Mouse (Mus musculus) kidney, postnatal 0 days (tissue): Measurements from ENCODE around the gene Pdik1l. TPM values are rescaled to one million over a fixed set of nuclear protein-coding genes. Genes with fewer than 3 reads are reported as not detected.
A peak's percentile ranks its signal among the peaks of the same experiment; 100 is the strongest.

Experiments used
- ATAC-seq: fragments of 200-750 bp; cut with Nextera tagmentation; replicated peaks from 2 replicates; pipeline ENCODE4 v1.8.0; 2017; ENCODE audit warnings: low read depth, moderate number of reproducible peaks, moderate TSS enrichment, moderate library complexity; ENCODE audit not compliant: low FRiP score
- DNase-seq: peaks from one replicate; pipeline ENCODE4 v3.0.0-alpha.2; 2016; ENCODE audit warnings: low spot score
- H3K27ac ChIP-seq: fragments of 300-500 bp; sonication (generic); 2 replicates; pipeline ENCODE4 v1.5.1; 2014; ENCODE audit warnings: mild to moderate bottlenecking
- H3K27me3 ChIP-seq: fragments of 300-500 bp; sonication (generic); 2 replicates; pipeline ENCODE4 v1.6.1; 2014; ENCODE audit warnings: low read length, mixed read lengths; ENCODE audit not compliant: insufficient read depth
- H3K36me3 ChIP-seq: fragments of 300-500 bp; sonication (generic); 2 replicates; pipeline ENCODE4 v1.6.1; 2014; ENCODE audit warnings: low read length, mixed read lengths; ENCODE audit not compliant: insufficient read depth
- H3K4me1 ChIP-seq: fragments of 300-500 bp; sonication (generic); replicated peaks from 2 replicates; pipeline ENCODE4 v1.6.1; 2014; ENCODE audit warnings: antibody characterized with exemption, low read length, mixed read lengths; ENCODE audit not compliant: insufficient read depth
- H3K4me2 ChIP-seq: fragments of 300-500 bp; sonication (generic); 2 replicates; pipeline ENCODE4 v1.6.1; 2014; ENCODE audit warnings: mild to moderate bottlenecking, low read length, moderate library complexity, mixed read lengths
- H3K4me3 ChIP-seq: fragments of 300-500 bp; sonication (generic); replicated peaks from 2 replicates; pipeline ENCODE4 v1.5.1; 2014; ENCODE audit warnings: low read depth, low read length
- H3K9ac ChIP-seq: fragments of 300-500 bp; sonication (generic); 2 replicates; pipeline ENCODE4 v1.6.1; 2014; ENCODE audit warnings: low read depth, low read length
- H3K9me3 ChIP-seq: fragments of 300-500 bp; sonication (generic); replicated peaks from 2 replicates; pipeline ENCODE4 v1.6.1; 2016; ENCODE audit warnings: low read length, inconsistent platforms, mixed read lengths
- CTCF ChIP-seq: IDR thresholded peaks from 2 replicates; pipeline ENCODE4 v1.5.1; 2016; ENCODE audit warnings: antibody characterized with exemption, low read depth, mild to moderate bottlenecking, moderate library complexity
- WGBS: fragments of 180-500 bp; shearing (Covaris S2); extraction: QIAGEN DNeasy Blood & Tissue Kit; methylation state at CpG from one replicate; pipeline ENCODE4 v1.1.7; 2014; 5-methylcytosine and 5-hydroxymethylcytosine counted together
- polyA plus RNA-seq: library from polyadenylated mRNA; unstranded; fragments of >200 nt; fragmentation: Nextera tagmentation; extraction: Ambion mirVana; gene quantifications from 2 replicates; pipeline ENCODE4 v1.2.1, GENCODE M21; 2015

Gene Pdik1l
- polyA plus RNA-seq, 1 experiment from 2014 or later: 12.5 TPM

GRCm38 (mm10) chr4:134257198-134258009 is 30.3 kb downstream of the Pdik1l start:
- ATAC-seq (no peak), DNase-seq (peak; percentile 10)
- peaks cover 24% of the 10 kb centered on the region for H3K4me1 ChIP-seq
- peaks cover 7% of the 10 kb centered on the region for H3K27me3 ChIP-seq
- H3K9ac ChIP-seq: no peak overlapping the region
- H3K36me3 ChIP-seq: no peaks in the 10 kb centered on the region
- no peak for TF ChIP-seq CTCF
- H3K9me3 ChIP-seq: no peaks in the 10 kb centered on the region
- H3K4me2 ChIP-seq: 0 out of 2 replicates have a peak overlapping the region, but pooled peaks have one; percentile 11
- WGBS: 31% methylated on average over 11 of the region's 11 CpGs
- H3K4me3 ChIP-seq: no peak overlapping the region
- peak overlapping the region; percentile 47 for H3K27ac ChIP-seq

GRCm38 (mm10) chr4:134256407-134257197 is 31.1 kb downstream of the Pdik1l start:
- peaks cover 15% of the 10 kb centered on the region for H3K27me3 ChIP-seq
- peak overlapping the region; percentile 11; the same call in 1 of the 2 replicates for H3K4me2 ChIP-seq
- H3K27ac ChIP-seq: peak overlapping the region; percentile 47
- 0 out of 2 replicates have a peak, but pooled peaks have one; percentile 30 for ATAC-seq
- no peaks in the 10 kb centered on the region for H3K36me3 ChIP-seq
- no peaks in the 10 kb centered on the region for H3K9me3 ChIP-seq
- H3K4me3 ChIP-seq: no peak overlapping the region
- DNase-seq: peak; percentile 59
- 21% methylated on average over 19 of the region's 19 CpGs for WGBS
- no peak for TF ChIP-seq CTCF
- H3K4me1 ChIP-seq: peaks cover 30% of the 10 kb centered on the region
- H3K9ac ChIP-seq: no peak overlapping the region

DNA sequence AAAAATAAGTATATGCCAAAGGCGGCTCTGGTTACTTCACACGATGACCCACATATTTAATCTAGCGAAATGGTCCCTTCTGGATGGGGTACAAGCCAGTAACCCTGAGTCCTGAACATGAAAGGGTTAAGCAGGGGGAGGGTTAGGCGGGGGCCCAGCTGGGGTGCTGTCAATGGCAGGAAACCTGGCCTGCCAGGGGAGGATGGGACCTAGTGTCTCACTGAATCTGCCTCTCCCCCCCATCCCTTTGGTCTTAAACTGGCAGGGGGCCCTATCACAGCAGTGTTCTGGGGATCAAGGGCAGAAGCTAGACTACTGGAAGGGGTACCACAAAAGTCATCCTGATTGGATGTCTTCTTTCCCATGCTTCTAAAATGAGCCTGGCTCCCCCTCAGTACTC is 31.8 kb downstream of the Pdik1l start:
- ATAC-seq (no peak), DNase-seq (peak; percentile 14)
- Histone ChIP-seq H3K27ac (no peak overlapping the region; the same call in 1 of the 2 replicates), H3K27me3 (peaks cover 22% of the 10 kb centered on the region), H3K9ac (no peak overlapping the region), H3K36me3 (no peaks in the 10 kb centered on the region), H3K4me1 (peaks cover 37% of the 10 kb centered on the region), H3K4me2 (no peak overlapping the region), H3K4me3 (no peak overlapping the region), H3K9me3 (no peaks in the 10 kb centered on the region)
- TF ChIP-seq CTCF: no peak
- 34% methylated on average over 4 of the region's 4 CpGs for WGBS

DNA sequence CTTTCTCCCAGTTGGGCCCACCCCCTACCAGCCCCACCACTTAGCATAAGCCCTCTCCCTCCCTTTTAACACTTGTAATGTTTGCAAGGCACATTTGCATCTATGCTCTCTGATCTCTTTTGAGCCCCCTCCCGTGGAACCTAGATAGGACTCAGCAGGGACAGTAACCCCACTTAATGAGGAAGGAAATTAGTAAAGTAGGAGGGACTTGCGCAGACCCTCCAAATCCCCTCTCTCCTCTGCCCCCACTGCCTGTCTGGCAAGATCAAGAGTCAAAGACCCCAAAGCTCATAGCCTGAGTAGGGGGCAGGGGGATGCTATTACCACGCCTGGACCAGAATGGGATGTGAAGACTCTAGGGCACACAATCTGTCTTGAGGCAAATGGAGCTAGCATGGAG is 32.9 kb downstream of the Pdik1l start:
- DNase-seq (no peak), ATAC-seq (no peak)
- TF ChIP-seq CTCF: no peak
- Histone ChIP-seq H3K4me3 (no peak overlapping the region), H3K9me3 (no peaks in the 10 kb centered on the region), H3K27ac (no peak overlapping the region), H3K9ac (no peak overlapping the region), H3K4me2 (no peak overlapping the region), H3K4me1 (peaks cover 37% of the 10 kb centered on the region), H3K36me3 (no peaks in the 10 kb centered on the region), H3K27me3 (peaks cover 26% of the 10 kb centered on the region)
- WGBS: 60% methylated on average over 3 of the region's 3 CpGs

DNA sequence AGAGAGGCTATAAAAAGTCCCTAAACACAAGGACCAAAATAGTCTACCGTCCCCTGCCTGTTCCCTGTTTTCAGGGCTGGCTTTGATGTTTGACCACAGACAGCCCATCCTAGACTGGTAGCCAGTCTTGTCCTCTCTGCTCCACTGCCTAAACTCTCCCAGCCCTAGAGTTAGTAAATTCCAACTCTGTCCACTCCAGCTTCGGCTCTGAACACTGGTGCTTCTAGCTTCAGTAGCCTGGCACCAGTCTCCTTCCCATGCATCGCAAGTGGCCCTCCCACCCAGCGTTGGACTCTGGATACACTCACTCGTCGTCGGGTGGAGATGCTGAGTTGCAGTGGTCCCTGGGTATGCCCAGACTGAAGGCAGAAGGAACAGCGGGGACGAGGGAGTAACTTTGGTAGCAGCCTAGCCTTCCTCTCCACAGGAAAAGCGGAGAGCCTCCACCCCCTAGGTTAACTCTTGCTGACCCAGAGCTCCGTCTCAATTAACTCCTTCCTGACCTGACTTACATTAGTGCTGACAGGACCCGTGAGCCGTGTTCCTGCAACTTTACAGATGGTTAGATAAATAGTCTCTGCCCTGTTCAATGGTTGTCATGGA is 33.9 kb downstream of the Pdik1l start, which contains the start of gene Grrp1:
Gene Grrp1 (minus strand): TSS at position 385 of the 603 bp plus-strand sequence.
- peak within 1 kb of the TSS; percentile 77 for H3K27ac ChIP-seq
- peak within 1 kb of the TSS; percentile 85 for H3K4me2 ChIP-seq
- no peaks in the 10 kb centered on the region for H3K36me3 ChIP-seq
- H3K4me1 ChIP-seq: peaks cover 37% of the 10 kb centered on the region
- H3K27me3 ChIP-seq: peaks cover 26% of the 10 kb centered on the region
- TF ChIP-seq CTCF: no peak
- H3K4me3 ChIP-seq: peak within 1 kb of the TSS; percentile 42
- ATAC-seq (no peak), DNase-seq (peak; percentile 74)
- 3% methylated on average over 13 of the region's 13 CpGs for WGBS
- no peaks in the 10 kb centered on the region for H3K9me3 ChIP-seq
- H3K9ac ChIP-seq: peak within 1 kb of the TSS; percentile 49; the same call in 1 of the 2 replicates
